Mouse (Mus musculus) erythroid progenitor cell, adult 5-6 weeks (primary cell): ENCODE measurements around the gene Prm3. TPM values are rescaled to one million over a fixed set of nuclear protein-coding genes. Genes with fewer than 3 reads are reported as not detected.

Experiments used
- ATAC-seq: replicated peaks from 2 replicates; pipeline ENCODE4 v1.8.0; 2016; ENCODE audit warnings: moderate number of reproducible peaks, mild to moderate bottlenecking, moderate TSS enrichment, inconsistent platforms; ENCODE audit not compliant: poor library complexity, low FRiP score, severe bottlenecking
- total RNA-seq, 2 experiments: library from RNA; stranded (forward) in 1 of 2; stranded (reverse) in 1 of 2; fragments of 150-400 nt in 1 of 2; fragments of 186-747, 209-891 nt in 1 of 2; gene quantifications; 2 replicates each; pipeline versions ENCODE4 v1.2.3 to v1.2.4; 2015 to 2017; ENCODE audit warnings: low replicate concordance in 2 of 2

The Prm3 gene
- total RNA-seq, 2 experiments from 2014 or later: not detected

GRCm38 (mm10) chr16:10776322-10776721 lies 14.4 kb downstream of the Prm3 start:
- ATAC-seq: no peak

GRCm38 (mm10) chr16:10774726-10775125 lies 16.0 kb downstream of the Prm3 start:
- no peak for ATAC-seq

GRCm38 (mm10) chr16:10773543-10773942 lies 17.2 kb downstream of the Prm3 start:
- no peak for ATAC-seq

GRCm38 (mm10) chr16:10771769-10772510 lies 18.8 kb downstream of the Prm3 start:
- ATAC-seq: no peak

- no peak for ATAC-seq
Measured at GRCm38 (mm10) chr16:10770531-10771325, 20.0 kb downstream of the Prm3 start.

GRCm38 (mm10) chr16:10769661-10770060 lies 21.1 kb downstream of the Prm3 start:
- ATAC-seq: no peak

GRCm38 (mm10) chr16:10768821-10769220 lies 21.9 kb downstream of the Prm3 start:
- no peak for ATAC-seq

- no peak for ATAC-seq
Measured at GRCm38 (mm10) chr16:10767158-10767557, 23.6 kb downstream of the Prm3 start.

GRCm38 (mm10) chr16:10764323-10764722 lies 26.4 kb downstream of the Prm3 start:
- ATAC-seq: no peak

GRCm38 (mm10) chr16:10763540-10764264 lies 27.0 kb downstream of the Prm3 start:
- ATAC-seq: no peak

GRCm38 (mm10) chr16:10762569-10763180 lies 28.0 kb downstream of the Prm3 start:
- no peak for ATAC-seq

GRCm38 (mm10) chr16:10761182-10761581 lies 29.5 kb downstream of the Prm3 start:
- ATAC-seq: no peak

- ATAC-seq: no peak
Measured at GRCm38 (mm10) chr16:10756168-10756567, 34.5 kb downstream of the Prm3 start.

GRCm38 (mm10) chr16:10754521-10755296 lies 36.0 kb downstream of the Prm3 start:
- no peak for ATAC-seq

GRCm38 (mm10) chr16:10749824-10750223 lies 40.9 kb downstream of the Prm3 start:
- ATAC-seq: no peak

GRCm38 (mm10) chr16:10749226-10749625 lies 41.5 kb downstream of the Prm3 start:
- no peak for ATAC-seq

GRCm38 (mm10) chr16:10741082-10741481 lies 49.6 kb downstream of the Prm3 start:
- ATAC-seq: no peak
